Mouse (Mus musculus) adrenal gland, postnatal 25 days (tissue): ENCODE data around the gene Mob3c. TPM values are rescaled to one million over a fixed set of nuclear protein-coding genes. Genes with fewer than 3 reads are reported as not detected.

Source experiments
- DNase-seq: peaks from one replicate; pipeline ENCODE4 v3.0.0; 2021; ENCODE audit warnings: mixed read lengths
- long read RNA-seq: library from polyadenylated mRNA; stranded (forward); transcript quantifications from one replicate; pipeline ENCODE4 v2.0.0, GENCODE M21; 2021
- total RNA-seq: library from RNA; stranded (reverse); gene quantifications from 2 replicates; pipeline ENCODE4 v1.2.3, GENCODE M21; 2021

Gene Mob3c
- 12.0 and 18.9 TPM in 2 replicates for total RNA-seq
- long read RNA-seq, transcript Mob3c-201 (4 exons, 2,884 nt) = major isoform, 27 of 27 reads
- long read RNA-seq, partial matches to known transcripts = 0 of 27 reads
- long read RNA-seq, other reads (novel, unspliced or antisense) = 0 of 27 reads

GRCm38 (mm10) chr4:115827888-115828571 lies at the start of gene Mob3c:
Gene Mob3c (plus strand): TSS chr4:115828092.
- DNase-seq = peak; percentile 86

DNA sequence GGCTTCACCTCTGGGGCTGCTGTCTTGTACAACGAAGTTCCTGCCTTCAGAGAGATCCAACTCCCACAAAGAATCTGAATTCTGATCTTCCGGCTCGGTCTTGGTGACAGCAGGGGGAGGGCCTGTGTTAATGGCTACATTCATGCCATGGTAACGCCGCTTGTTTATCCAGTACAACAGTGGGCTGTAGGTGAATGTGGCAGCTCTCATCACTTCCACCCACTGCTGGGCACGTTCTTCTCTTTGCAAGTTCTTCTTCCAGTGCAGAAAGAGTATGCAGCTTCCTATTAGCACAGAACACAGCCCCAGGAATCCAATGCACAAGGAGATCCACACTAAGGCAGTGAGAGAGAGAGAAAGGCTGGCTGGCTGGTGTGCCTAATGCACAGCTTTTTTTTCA lies 47.6 kb upstream of the Mob3c start:
- no peak for DNase-seq

DNA sequence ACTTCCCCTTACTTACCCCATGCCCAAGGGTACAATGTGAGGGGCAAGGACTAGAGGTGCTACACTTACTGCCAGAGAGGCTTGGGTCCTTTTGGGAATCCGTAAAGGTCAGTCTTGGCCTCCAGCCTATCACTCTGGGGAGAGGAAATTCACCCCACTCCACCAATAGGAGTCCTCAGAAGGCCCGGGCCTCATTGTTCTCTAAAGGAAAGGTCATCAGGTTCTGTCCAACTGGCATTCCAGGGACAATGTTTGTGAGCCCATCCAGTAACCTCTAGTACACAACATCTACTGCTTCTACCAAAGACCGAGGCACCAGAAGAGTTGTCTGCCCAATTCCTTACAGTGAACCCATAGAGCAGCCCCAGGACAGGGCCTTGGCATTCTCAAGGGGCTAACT lies 47.0 kb upstream of the Mob3c start, which contains the start of gene Tex38:
Tex38 (minus strand) TSS at position 101 of the 400 bp plus-strand sequence.
- DNase-seq = no peak

DNA sequence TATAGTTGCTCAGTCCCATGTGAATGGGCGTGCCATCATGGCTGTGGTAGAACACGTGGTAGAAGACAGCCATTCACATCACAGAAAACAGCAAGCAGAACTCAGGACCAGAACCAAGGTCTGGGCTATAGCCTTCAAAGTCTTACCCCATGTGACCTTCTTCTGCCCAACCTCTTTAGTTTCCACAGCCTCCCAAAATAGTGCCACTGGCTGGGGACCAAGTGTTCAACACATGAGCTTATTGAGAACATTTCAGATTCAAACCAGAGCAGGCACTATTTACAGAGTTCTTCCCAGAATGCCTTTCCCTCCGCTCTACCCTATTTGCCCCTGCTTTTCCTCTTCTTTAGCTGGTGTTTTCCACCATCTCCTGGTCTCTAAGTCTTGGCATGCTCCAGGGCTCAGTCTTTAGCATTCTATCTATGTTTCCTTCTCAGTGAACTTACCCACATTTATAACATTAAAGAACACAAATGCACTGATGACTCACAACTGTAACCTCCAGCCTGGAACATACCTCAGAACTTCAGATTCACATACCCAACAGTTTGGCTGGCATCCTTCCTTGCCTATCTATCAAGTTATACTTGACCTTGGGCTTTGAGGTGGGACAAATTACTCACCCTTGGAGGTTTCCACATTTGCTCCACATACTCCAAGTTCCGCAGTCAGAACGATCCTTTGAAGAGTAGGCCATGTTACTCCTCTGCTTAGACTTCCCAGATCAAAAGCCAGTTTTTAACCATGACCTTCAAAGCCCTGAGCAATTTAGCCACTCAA lies 45.7 kb upstream of the Mob3c start:
- DNase-seq = no peak

DNA sequence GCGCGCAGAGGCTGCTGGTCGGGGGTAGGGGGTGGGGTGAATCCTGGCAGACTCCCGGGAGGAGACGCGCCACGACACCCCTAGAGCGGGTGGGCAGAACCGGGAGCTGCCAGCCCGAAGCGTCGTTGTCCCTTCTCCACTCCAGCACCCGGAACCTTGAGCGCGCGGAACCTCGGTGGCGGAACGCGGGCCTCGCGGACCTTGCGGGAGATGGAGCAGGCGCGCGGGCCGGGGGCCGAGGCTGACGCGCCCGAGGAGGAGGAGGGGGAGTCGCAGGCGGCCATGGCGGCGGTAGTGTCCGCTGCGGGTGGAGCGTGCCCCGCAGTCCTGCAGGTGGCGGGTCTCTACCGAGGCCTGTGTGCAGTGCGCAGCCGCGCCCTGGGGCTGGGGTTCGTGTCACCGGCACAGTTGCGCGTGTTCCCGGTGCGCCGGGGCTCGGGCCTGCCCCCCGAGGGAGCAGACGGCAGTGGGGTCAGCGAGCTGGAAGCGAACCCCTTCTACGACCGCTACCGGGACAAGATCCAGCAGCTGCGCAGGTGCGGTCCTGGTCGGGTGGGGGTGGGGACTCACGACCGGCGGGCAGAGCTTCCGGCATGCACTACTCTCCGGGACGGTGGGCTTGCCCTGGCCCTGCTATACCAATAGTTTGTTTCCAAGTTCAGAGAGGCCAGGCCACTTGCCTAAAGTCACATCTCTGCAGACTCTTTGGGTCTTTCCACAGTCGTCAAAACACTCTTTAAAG lies 43.0 kb upstream of the Mob3c start, which contains the start of gene Atpaf1:
Atpaf1 (plus strand) TSS at position 44 of the 742 bp plus-strand sequence.
- DNase-seq = peak; percentile 77

GRCm38 (mm10) chr4:115785511-115786034 lies 42.3 kb upstream of the Mob3c start:
- no peak for DNase-seq

GRCm38 (mm10) chr4:115790864-115791263 lies 37.0 kb upstream of the Mob3c start:
- no peak for DNase-seq

- DNase-seq = no peak
These were observed 32.5 kb upstream of the Mob3c start for GRCm38 (mm10) chr4:115795360-115795759.

- DNase-seq = no peak
These were observed 27.9 kb upstream of the Mob3c start for GRCm38 (mm10) chr4:115799981-115800380.

DNA sequence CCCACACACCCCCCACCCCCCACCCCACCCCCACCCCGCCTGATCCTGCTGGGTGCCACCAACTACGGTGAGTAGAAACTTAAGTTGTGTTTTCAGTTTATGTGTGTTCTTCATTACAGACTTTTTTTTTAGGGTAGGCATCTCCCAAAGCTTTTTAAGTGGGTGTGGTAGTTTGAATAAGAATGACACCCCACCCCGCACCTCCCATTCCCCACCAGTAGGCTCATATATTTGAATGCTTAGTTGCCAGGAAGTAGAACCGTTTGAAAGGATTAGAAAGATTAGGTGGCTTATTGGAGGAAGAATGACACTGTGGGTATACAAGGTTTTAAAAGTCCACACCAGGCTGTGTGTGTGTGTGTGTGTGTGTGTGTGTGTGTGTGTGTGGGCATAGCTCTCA lies 15.6 kb upstream of the Mob3c start:
- DNase-seq = no peak

DNA sequence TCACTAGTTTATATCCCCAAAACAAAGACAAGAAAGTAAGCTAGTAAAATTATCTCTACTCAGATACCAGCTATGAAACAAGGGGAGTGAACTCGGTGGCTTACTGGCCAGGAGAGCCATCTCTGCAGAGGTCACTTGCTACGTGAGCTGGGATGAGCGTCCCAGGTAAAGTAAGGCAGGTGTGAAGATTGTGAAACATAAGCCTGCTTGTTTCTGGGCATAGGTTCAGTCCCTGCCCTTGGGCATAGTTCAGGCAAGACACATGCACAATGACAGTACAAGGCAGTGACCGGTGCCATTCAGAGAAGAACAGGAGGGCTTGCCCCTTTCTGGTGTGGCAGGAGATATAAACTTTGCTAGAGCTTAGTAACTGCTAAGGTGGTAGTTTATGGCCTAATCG lies 12.3 kb upstream of the Mob3c start:
- DNase-seq = no peak

DNA sequence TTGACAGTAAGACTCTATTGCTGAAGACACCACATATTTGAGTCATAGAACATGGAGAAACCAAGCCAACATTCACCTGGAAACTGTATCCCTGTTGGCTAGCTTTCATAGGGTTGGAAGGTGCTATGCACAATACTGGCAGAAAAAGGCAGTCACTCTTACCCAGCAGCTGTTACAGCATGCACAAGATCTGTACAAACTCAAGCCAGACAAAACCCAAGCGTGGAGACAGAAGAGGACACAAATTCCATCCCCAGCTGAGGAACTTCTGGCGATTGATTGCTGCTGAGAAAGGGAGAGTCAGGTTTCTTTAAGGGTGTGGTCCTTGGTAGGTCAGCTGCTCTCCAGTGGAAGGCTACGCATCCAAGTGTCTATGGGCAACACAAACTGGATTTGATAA lies 7.7 kb upstream of the Mob3c start:
- no peak for DNase-seq

DNA sequence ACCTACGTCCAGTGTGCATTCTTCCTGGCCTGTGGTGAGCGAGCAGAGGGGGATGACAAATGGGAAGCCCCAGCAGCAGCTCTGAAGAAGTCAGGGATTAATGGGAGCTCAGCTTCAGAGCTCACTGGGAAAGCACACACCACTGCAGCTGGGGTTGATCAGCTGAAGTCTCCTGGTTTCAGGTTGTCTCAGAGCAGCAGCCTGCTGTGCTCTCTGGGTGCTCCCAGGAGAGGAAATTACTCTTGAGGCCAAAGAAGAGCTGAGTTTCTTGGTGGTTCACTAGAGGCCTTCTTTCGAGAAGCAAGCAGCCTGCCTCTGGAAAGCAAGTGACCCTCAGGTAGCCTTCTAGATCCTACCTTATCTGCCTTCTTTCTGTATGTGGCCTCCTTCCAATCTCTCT lies 6.9 kb upstream of the Mob3c start:
- no peak for DNase-seq

DNA sequence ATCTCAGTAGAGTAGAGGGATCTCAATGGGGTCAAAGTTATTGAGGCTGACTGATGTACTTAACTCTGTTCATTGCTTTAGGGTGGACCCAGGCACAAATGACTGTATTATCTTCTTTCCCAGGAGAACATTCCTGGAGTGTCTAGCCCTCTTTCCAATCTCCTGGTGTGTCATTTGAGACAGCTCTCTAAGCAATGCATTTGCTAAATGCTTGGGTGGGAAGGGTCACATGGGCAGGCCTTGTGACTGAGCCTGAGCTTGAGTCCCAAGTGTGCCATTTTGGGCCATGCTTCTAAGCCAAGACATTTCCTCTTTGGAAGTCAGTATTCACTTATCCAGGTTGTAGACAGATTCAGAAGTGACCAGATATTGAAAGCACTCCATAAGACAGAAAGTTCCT lies 6.5 kb upstream of the Mob3c start:
- DNase-seq = no peak

DNA sequence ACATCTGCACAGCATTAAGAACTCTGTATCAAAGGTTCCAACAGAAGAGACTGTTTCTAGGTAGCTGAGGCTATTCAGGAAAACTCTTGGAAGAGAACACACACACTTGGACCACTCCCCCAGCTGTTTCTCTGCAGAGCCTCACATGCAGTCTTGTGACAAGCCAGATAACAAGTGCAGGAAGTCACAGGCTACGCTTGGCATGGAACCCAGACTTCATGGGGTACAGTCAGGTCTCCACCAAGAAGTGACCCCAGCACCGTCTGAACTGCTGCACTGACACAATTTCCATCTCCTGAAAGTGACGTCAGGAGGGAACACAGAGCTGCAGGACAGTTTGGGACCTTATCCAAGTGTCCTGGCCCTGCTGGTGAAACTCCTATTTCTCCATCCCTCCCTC lies 6.0 kb upstream of the Mob3c start:
- no peak for DNase-seq

- no peak for DNase-seq
These were observed 3.7 kb upstream of the Mob3c start for GRCm38 (mm10) chr4:115824178-115824577.

DNA sequence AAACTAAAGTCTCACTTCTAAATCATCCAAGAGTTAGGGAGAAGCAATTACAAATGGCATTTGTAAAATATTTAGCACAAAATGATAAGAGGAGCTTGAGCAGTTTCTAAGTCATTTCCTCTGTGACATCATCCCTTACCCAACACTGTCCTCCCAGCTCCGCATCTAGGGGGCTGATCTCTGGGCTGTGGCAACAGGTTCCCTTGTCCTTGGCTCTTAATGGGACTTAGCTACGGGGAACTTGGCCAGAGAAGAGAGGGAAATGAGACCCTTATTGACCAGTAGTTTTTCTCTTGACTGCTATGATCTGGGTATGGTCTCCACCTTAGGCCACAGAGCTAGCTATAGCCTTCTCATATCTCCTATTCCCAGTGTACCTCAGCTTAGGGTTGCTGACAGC lies 2.6 kb upstream of the Mob3c start:
- DNase-seq = no peak

- no peak for DNase-seq
These were observed 826 bp upstream of the Mob3c start for GRCm38 (mm10) chr4:115827066-115827465.

DNA sequence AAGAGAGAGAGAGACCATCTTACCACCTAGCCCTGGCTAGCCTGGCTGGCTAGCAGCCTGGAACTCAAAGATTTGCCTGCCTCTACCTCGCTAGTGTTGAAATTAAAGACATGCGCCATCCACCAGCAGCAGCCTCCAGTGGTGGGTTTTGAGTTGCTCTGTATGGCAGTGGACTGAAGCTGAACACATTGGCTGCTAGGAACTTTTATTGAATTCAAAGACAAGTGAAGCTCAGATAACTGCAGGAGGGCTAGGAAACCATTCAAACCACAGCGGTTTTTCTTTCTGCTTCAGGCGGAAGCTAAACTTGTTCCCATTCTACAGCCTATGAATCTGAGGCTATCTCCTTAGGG lies 381 bp upstream of the Mob3c start:
- DNase-seq = no peak

DNA sequence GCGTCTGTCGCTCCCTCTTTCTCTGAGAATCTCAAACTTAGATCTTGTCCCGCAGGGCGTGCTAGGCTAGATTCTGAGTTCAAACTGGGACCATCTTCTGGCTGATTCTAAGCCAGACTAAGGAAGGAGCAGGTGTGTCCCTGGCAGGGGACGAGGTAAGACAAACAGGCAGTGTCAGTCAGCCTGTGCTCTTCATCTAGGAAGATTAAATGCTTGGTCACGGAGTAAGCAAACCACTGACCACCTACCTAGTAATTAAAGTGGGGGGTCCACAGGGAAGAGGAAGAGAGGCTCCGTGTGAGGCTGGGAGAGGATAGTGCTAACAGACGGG lies 645 bp downstream of the Mob3c start:
- no peak for DNase-seq

GRCm38 (mm10) chr4:115830491-115830890 lies 2.6 kb downstream of the Mob3c start:
- DNase-seq = no peak

GRCm38 (mm10) chr4:115831221-115831620 lies 3.3 kb downstream of the Mob3c start:
- no peak for DNase-seq

GRCm38 (mm10) chr4:115832040-115832439 lies 4.1 kb downstream of the Mob3c start:
- no peak for DNase-seq
